Mouse (Mus musculus) mature B cell (primary cell): ENCODE data around the gene Agrn.
"Not testable (repeated sequence)": the region's sequence is repeated elsewhere in the genome, so short reads cannot be mapped to it uniquely, and the experiment has no call there.

ENCODE experiments used
- in situ Hi-C: fragments of 300-500 bp; cut with MboI; formaldehyde crosslinking; loops from 2 replicates; pipeline ENCODE4 v1.14.3; 2019

The Agrn gene

GRCm38 (mm10) chr4:156154771-156155170 is 42.5 kb downstream of the Agrn start:
- in situ Hi-C loops, result no loop called here

DNA sequence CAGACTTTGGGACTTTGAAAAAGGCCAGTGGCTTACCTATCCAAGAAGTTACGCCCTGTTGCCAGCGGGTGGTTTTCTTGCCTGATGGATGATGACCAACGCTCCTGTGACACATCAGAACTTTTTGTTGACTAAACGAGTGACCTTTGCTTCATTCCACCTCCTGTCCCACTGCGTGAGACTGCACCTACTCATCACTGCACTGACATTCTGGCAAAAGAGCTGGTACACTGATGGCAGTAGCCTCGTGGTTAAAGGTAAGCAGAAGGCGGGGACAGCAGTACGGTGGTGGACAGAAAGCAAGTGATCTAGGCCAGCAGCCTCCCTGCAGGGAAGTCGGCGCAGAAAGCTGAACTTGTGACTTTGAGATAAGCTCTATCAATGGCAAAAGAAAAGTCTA is 46.4 kb downstream of the Agrn start:
- in situ Hi-C loops, result not testable (repeated sequence)

DNA sequence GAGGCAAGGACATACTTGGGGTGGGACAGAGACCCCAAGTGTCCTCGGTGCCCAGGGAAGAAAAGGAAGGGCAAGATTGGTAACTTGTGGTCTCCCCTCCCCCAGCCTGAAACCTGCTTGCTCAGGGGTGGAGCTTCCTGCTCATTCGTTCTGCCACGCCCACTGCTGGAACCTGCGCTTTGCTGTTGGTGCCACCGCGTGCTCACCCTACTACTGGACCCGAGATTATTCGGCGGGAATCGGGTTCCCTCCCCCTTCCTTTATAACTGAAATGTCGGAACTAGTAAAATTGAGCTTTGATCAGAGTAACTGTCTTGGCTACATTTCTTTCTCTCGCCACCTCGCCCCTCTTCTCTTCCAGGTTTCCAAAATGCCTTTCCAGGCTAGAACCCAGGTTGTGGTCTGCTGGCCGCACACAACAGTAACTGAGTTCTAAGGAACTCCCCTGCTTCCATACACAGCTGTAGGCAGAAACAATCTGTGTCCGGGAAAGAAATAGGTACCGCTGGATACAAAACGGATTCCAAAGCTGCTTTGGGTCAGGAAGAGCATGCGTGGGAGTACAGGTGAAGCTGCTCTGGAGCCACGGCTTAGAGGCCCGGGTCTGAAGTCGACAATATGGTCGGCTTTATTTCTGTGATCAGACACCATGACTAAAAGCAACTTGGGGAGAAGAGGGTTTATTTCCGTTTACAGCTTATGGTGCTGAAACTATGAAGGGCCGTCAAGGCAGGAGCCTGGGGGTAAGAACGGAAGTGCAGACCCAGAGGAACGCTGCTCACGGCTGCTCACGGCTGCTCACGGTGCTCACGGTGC is 60.8 kb downstream of the Agrn start:
- in situ Hi-C loops, result no loop called here

DNA sequence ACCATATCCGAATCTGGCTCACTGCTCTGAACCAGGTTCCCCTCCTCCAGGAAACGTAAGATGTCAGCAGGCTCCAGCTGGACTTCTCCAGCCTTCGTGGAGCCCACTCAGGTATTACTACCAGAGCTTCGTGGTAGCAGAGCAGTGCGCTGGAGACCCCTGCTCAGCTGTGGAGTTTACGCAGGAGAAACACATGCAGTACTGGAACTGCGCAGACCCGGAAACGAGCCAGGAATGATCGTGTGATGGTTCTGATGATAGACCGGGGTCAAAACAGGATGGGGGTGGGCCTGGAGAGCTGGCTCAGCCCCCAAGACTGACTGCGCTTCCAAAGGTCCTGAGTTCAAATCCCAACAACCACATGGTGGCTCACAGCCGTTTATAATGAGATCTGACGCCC is 61.5 kb downstream of the Agrn start:
- in situ Hi-C loops, result no loop called here

GRCm38 (mm10) chr4:156135112-156135511 is 62.2 kb downstream of the Agrn start:
- in situ Hi-C loops, result no loop called here

DNA sequence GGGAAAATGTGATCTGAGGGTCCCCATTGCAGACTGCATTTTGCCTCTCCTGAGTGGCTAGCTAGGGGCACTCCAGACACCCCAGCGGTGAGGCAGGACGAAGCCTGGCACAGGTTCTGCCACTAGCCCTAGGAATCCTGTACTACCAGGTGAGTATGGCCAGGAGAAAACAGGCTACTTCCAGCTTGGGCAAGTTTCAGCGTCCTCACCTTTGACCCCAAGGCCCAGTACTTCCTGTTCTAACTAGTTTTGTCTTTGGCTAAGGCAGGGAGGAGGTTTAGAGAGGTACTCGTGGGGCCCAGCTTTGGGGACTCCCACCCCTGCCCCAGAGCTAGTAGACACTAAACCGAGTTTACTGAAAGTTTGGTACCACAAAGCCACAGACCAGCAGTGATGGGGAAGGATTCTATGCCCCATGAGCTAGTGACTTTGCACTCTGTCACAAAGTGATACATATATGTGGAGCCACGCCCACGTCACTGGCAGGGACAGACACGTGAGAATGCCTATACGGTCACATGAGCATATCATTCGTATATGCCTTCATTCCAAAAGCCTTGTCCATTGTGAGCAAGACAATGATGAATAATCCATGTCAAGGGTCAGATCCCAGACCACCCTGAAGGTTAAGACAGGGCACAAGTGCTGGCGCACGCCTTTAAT is 63.2 kb downstream of the Agrn start:
- in situ Hi-C loops, result no loop called here

DNA sequence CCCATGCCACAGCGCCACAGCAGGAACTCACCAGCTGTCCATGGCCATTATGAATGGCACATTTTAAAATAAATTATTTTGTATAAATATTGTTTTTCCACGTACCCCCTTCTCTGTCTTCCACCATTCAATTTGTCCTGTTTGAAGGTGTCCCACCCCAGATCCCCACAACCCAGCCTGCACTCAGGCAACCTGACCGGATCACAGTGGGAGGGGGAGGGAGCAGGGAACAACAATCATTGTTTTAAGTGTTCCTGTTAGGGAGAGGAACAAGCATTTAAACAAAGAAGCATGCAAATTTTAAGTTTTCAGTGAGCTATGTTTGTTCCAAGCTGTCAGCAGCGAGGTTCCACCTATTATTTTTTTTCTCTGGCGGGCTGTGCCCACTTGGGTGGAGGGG is 64.0 kb downstream of the Agrn start:
- in situ Hi-C loops, result no loop called here

GRCm38 (mm10) chr4:156130940-156131339 is 66.3 kb downstream of the Agrn start:
- in situ Hi-C loops, result no loop called here

- in situ Hi-C loops, result no loop called here
These were observed 66.9 kb downstream of the Agrn start, which contains the start of gene Rnf223 for GRCm38 (mm10) chr4:156130436-156130835. Gene Rnf223 (plus strand): TSS chr4:156130513.

DNA sequence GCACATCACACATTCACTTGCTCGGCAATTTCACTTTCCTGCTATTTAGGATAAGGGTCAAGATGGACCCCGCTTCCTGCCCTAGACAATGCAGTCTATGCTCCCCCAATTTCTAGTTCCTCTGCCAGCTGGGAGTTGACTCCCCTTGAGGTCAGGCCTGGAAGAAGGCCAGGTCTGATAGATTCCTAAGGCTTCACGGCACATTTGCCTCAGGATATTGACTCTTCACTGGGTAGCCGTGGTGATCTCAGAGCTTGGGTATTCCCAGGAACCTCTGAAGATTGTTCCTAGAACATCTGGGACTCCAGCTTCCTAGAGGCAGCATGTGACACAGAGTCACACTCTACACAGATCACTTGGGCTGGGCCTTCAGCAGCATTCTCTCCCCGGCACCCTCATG is 68.5 kb downstream of the Agrn start:
- in situ Hi-C loops, result no loop called here

DNA sequence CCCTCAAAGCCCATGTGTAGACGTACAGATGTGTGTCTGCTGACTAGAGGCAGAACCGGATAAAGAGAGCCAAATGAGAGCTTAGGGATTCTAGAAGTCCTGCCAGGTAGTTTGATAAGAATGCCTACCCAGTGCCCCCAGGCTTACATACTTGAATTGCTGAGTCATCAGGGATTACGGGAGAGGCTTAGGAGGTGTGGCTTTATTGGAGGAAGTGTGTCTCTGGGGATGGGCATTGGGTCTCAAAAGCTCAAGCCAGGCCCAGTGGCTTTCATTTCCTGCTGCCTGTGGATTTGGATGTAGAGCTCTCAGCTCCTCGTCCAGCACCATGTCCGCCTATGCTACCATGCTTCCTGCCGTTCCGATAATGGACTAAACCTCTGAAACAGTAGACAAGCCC is 70.4 kb downstream of the Agrn start:
- in situ Hi-C loops, result no loop called here

DNA sequence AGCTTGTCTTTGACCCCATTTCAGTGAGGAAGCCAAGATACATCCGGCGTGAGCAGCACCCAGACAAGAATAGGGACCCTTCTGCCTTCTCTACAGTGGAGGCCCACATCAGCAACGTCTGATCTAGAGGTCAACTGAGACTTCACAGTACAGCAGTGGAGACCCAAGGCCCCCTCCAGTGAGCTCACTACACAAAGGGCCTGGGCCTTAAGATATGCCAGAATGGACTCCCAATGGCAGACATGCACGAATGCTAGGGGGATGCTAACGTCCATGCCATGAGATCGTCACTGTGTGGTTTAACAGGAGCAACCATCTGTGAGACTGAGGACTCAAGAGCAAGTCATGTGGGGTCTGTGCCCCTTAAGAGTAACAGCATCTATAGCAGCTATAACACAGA is 71.9 kb downstream of the Agrn start:
- in situ Hi-C loops, result no loop called here

DNA sequence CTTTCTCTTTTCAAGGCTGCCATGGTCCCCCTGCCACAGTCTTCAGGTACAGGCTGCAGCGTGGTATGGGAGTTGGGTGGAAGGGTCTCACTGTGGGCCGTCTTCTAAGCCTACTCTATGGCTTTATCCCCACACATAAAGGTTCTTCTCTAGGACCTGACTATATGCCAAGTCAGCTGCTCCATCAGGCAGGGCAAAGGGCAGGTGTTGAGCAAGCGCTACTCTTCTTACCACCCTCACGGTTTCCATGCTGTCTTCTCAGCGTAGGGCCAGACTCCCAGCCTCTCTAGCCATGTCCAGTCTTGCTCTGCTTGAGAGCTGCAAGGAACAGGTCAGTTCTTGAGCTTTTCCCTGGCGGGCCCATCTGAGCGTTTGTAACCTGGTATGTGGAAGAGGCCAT is 73.2 kb downstream of the Agrn start:
- in situ Hi-C loops, result no loop called here
